Mouse (Mus musculus) spleen, postnatal 4 days (tissue): ENCODE data around the gene Map4k3.

Experiments
- DNase-seq, 2 experiments: peaks; one replicate each; pipeline ENCODE4 v3.0.0; 2022; ENCODE audit warnings: low spot score in 2 of 2

The Map4k3 gene

GRCm38 (mm10) chr17:80683821-80684576 is 44.3 kb downstream of the Map4k3 start:
- DNase-seq = no peak

- DNase-seq = no peak
These were observed 45.2 kb downstream of the Map4k3 start for GRCm38 (mm10) chr17:80683041-80683440.

- DNase-seq = no peak
These were observed 50.1 kb downstream of the Map4k3 start for GRCm38 (mm10) chr17:80678190-80678589.

- no peak for DNase-seq
These were observed 51.3 kb downstream of the Map4k3 start for GRCm38 (mm10) chr17:80676859-80677535.

GRCm38 (mm10) chr17:80676211-80676610 is 52.1 kb downstream of the Map4k3 start:
- DNase-seq = no peak

GRCm38 (mm10) chr17:80670395-80670794 is 57.9 kb downstream of the Map4k3 start:
- no peak for DNase-seq

- no peak for DNase-seq
These were observed 64.7 kb downstream of the Map4k3 start for GRCm38 (mm10) chr17:80663623-80664022.

GRCm38 (mm10) chr17:80662836-80663620 is 65.3 kb downstream of the Map4k3 start:
- no peak for DNase-seq

GRCm38 (mm10) chr17:80661896-80662295 is 66.4 kb downstream of the Map4k3 start:
- DNase-seq = no peak

GRCm38 (mm10) chr17:80660707-80661380 is 67.4 kb downstream of the Map4k3 start:
- no peak for DNase-seq

GRCm38 (mm10) chr17:80660234-80660633 is 68.1 kb downstream of the Map4k3 start:
- no peak for DNase-seq

- DNase-seq = no peak
These were observed 68.5 kb downstream of the Map4k3 start for GRCm38 (mm10) chr17:80659821-80660220.

- no peak for DNase-seq
These were observed 74.0 kb downstream of the Map4k3 start for GRCm38 (mm10) chr17:80654323-80654722.

GRCm38 (mm10) chr17:80652740-80653139 is 75.5 kb downstream of the Map4k3 start:
- DNase-seq = no peak

- no peak for DNase-seq
These were observed 81.4 kb downstream of the Map4k3 start for GRCm38 (mm10) chr17:80646843-80647242.

GRCm38 (mm10) chr17:80646131-80646530 is 82.2 kb downstream of the Map4k3 start:
- no peak for DNase-seq

- DNase-seq = no peak
These were observed 82.6 kb downstream of the Map4k3 start for GRCm38 (mm10) chr17:80645694-80646034.

GRCm38 (mm10) chr17:80644983-80645693 is 83.1 kb downstream of the Map4k3 start:
- no peak for DNase-seq

- DNase-seq = no peak
These were observed 83.7 kb downstream of the Map4k3 start for GRCm38 (mm10) chr17:80644567-80644966.

- no peak for DNase-seq
These were observed 90.2 kb downstream of the Map4k3 start for GRCm38 (mm10) chr17:80638121-80638520.

GRCm38 (mm10) chr17:80635794-80636193 is 92.5 kb downstream of the Map4k3 start:
- DNase-seq = no peak
